Mouse (Mus musculus): ENCODE results near the gene Pus1.

GRCm38 (mm10) chr5:110774511-110774910 lies 5.9 kb downstream of the Pus1 start:
- TF ChIP-seq CTCF (IDR thresholded peaks at IDR 0.05; ENCODE audit: borderline replicate concordance, control insufficient read depth, extremely low read depth, insufficient read depth, low read length, poor library complexity) (no peak), POLR2A (IDR thresholded peaks at IDR 0.05; ENCODE audit: control insufficient read depth, extremely low read depth, insufficient read depth, low read length, poor library complexity) (no peak)

Measured in thymus, adult 2 months (tissue).